Mouse (Mus musculus): ENCODE results near the gene Tdp1. TPM values are rescaled to one million over a fixed set of nuclear protein-coding genes. Genes with fewer than 3 reads are reported as not detected.
A peak's percentile ranks its signal among the peaks of the same experiment; 100 is the strongest.
"Not testable (repeated sequence)": the region's sequence is repeated elsewhere in the genome, so short reads cannot be mapped to it uniquely, and the experiment has no call there.

The Tdp1 gene
- total RNA-seq, 4 experiments from 2014 or later: 2.2 to 4.1 (median 3.2) TPM

- no peak for DNase-seq (ENCODE audit: low spot score in 2 of 2)
Measured at GRCm38 (mm10) chr12:99958068-99959060, 74.0 kb downstream of the Tdp1 start.

- no peak for DNase-seq (ENCODE audit: low spot score in 2 of 2)
Measured at GRCm38 (mm10) chr12:99959291-99959690, 75.0 kb downstream of the Tdp1 start.

DNA sequence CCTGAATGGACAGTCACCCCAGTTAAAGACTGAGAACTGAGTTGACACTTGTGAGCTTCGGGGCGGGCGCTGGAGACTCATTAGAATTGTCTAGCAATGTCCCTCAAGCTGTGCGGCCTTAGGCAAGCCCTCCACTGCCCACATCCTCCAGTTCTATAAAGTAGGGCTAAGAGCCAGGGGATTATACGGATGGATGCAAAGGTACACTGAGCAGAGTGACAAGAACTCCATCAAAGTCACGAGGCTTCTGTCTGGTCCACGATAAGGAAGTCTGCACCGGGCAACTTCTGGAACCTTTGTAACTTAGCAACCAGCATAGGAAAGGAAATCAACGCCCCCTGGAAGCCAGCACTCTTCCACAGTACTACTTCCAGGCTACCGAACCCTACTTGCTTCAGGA, 75.6 kb downstream of the Tdp1 start:
- DNase-seq (ENCODE audit: low spot score in 2 of 2): no peak

DNA sequence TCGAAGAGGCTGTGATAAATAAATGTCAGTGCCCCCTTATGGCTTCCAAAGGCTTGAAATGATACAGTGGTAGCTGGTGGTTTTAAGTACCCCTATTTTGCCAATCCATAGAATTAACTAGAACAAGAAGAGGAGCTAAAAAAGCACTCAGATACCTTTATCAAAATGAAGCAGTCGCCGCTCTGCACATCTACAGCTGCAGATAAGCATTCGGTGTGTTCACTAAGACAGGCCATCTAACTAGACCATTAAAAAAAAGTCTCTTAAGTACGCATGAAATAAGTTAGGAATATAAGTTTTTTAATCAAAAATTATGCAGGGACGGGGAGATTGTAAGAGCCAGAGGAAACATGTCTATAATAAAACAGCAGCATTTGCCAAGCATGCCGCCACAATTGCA, 76.4 kb downstream of the Tdp1 start:
- DNase-seq (ENCODE audit: low spot score in 2 of 2): no peak

DNA sequence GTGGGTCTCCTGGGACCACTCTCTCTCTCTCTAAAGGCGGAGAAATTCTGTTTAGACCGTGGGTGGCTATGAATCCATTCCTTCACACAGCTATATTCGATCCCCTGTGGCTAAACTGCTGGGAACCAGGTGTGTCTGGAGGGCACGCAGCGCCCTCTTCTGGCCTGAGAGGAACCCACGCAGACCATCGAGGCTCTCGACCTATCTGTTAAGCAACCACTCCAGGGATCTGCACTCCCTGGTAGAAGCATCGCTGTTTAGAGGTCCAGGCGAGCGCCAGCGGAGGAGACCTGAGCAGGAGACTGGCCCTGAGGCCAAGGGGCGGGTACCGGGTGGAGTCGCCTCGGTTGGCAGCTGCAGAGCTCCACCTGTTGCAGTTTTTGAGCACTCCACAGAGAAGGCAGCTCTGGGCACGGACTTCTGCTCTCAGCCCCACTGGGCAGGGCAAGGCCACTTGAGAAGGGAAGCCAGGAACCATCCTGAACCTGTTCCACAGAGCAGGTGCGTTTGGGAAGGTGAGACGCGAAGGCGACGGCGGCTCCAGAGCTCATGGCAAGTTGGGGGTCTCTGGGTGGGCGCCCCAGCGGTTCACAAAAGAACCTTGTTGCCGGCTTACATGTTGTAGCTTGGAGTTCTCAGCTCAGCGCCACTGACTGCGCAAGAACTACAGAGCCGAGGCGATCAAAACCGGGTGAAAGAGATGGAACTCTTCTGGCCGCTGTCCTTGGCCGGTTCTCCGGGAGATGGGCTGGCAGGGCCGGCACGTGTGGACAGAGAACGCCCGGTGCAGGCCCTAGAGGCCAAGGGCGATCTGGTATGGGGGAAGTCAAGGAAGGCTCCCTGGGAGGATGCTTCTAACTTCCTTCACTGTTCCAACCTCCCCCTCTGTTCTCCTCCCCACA, 80.2 kb downstream of the Tdp1 start, which contains the start of gene Kcnk13:
Kcnk13 (plus strand) TSS at position 199 of the 902 bp plus-strand sequence.
- peak; percentile 23 to 41 for DNase-seq (ENCODE audit: low spot score in 2 of 2)

DNA sequence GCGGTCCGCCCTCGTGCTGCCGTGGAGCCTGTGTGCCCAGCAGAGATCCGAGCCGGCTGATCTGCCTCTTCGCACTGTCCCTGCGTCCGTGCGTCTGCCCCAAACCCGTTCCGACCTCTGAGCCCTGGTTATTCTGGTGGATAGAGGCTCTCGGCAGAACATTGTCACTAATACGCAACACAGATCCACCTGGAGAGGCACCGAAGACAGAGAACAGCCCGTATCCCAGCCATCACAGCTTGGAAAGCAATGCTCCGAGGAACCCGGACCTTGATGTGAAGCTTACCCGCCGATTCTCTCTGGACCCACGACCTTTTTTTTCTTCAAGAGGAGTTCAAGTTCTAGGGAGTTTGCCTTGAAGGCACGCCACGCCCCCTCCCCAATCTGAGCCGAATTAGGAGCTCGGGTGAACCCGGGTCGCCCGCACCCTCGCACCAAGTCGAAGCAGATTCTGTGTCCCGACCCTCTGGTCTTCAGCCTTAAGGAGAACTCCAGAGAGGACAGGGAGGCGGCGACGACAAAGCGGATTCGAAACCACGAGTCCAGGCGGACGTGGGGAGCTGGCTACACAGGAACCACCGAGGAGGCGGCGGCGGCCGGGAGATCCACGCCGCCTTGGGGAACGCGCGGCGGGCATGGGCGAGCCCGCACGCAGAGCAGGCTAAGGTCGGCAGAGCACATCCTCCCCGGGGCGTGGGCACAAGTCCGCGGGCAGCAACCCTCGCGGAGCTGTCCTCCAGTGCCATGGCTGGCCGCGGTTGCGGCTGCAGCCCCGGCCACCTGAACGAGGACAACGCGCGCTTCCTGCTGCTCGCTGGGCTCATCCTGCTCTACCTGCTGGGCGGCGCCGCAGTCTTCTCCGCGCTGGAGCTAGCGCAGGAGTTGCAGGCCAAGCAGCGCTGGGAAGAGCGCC, 81.1 kb downstream of the Tdp1 start:
- no peak for DNase-seq (ENCODE audit: low spot score in 2 of 2)

DNA sequence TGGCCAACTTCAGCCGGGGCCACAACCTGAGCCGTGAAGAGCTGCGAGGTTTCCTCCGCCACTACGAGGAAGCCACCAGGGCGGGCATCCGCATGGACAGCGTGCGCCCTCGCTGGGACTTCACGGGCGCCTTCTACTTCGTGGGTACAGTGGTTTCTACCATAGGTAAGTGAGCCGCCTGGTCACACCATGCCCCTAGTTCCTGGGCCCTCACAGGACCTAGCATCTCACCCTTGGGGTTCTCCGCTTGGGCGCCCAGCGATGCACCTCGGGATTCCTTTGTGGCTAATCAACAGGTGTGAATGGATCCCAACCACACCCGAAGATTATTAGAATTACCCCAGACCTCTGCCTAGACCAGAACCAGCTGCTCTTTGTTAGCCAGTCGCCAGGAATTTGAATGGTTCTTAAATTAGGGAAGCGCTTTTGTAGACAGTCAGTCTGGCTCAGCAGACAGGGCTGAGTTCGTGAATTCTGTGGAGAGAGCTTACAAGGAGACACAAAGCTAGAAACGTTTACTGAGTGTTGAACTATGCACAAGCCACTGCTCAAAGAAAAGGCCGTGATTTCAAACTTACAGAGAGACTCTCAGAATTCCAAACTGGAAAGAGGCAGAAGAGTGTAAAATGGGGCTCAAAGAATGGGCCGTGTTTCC, 81.9 kb downstream of the Tdp1 start:
- DNase-seq (ENCODE audit: low spot score in 2 of 2): no peak

DNA sequence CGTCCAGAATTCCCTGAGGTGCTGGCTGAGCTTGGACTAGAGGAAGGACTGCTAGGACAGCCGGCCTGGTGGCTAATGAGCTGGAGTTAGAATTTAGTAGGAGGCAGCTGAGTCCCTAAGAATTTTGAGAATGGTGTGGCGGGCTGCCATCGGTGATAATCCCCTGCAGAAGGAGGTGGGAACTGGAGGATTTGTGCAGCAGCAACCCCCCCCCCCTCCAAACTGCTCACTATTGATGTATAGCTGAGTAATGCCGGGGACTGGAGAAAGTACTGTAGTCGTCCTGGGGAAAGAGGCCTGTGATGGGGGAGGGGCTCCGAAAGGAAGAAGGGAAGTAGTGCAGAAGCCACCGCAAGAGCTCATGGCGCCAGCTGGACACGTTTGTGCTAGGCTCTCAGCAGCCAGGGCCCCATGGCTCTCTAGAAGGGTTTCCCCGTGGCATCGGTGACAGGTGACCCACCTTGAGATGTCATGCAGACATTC, 82.6 kb downstream of the Tdp1 start:
- no peak for DNase-seq (ENCODE audit: low spot score in 2 of 2)

GRCm38 (mm10) chr12:99969906-99970305, 85.6 kb downstream of the Tdp1 start:
- DNase-seq (ENCODE audit: low spot score in 2 of 2): no peak

DNA sequence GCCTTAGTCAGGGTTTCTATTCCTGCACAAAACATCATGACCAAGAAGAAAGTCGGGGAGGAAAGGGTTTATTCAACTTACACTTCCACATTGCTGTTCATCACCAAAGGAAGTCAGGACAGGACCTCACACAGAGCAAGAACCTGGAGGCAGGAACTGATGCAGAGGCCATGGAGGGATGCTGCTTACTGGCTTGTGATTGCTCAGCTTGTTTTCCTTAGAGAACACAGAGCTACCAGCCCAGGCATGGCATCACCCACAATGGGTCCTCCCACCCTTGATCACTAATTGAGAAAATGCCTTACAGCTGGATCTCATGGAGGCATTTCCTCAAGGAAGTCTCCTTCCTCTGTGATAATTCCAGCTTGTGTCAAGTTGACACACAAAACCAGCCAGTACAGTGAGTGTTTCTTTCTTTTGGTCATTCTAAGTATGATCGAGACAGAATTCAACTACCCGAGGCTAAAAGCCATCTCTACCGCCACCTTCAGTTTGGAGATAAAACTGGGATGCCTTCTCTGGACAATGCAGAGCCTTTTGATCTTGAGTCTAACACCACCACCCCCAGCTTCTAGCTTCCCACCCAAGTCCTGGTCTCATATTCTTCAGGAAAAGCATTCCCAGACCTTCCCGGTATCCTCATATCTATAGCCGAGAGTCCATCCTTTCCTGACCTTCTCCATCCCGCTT, 87.0 kb downstream of the Tdp1 start:
- DNase-seq (ENCODE audit: low spot score in 2 of 2): not testable (repeated sequence)

DNA sequence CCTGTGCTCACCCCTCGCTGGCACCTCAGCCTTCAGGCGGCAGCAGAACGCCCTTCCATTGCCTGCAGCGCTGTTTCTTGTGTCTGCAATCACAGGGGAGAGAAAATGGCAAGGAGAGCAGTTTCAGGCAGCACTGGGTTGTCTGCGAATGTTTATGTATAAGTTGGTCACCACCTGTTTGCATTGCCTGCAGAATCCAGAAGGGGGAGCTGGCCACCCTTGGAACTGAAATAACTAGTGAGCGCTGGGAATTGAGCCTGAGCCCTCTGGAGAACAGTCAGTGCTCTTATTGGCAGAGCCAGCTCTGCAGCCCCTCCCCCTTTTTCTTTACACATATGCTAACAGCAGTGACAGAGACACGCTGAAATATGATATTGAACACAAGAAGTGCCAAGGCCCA, 88.5 kb downstream of the Tdp1 start:
- DNase-seq (ENCODE audit: low spot score in 2 of 2): no peak

GRCm38 (mm10) chr12:99973659-99974058, 89.3 kb downstream of the Tdp1 start:
- no peak for DNase-seq (ENCODE audit: low spot score in 2 of 2)

DNA sequence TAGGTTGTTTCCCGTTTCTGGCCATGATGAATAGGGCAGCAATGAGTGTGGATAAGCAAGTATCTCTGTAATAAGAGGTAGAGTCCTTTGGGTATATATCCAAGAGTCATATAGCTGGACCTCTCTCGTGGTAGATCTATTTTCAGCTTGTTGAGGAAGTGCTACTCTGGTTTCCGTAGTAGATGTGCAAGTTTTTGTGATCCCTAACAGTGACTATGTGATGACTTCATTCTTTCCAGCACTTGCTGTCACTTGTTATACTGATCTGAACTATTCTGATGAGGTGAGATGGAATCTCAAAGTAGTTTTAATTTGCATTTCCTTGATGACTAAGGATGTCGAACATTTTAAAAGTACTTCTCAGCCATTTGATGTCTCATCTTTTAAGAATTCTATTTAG, 95.2 kb downstream of the Tdp1 start:
- no peak for DNase-seq (ENCODE audit: low spot score in 2 of 2)

DNA sequence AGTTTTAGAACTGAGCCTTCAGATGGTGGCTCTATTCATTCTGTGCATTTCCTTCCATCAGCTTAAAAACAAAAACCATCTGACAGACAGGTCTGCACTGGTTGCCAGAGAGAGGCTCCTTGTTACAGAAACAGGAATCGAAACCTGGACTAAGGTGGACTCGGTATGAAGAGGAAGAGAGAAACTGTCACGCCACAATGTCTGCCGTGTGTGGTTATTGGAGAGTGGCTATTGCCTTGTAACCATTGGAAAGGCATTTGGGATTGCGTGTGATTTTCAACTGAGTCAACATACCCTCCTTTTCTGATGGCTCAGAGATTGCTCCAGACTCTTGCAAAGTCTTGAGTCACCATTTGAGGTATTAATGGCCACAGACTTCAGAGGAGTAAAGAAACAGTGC, 102.5 kb downstream of the Tdp1 start:
- no peak for DNase-seq (ENCODE audit: low spot score in 2 of 2)

DNA sequence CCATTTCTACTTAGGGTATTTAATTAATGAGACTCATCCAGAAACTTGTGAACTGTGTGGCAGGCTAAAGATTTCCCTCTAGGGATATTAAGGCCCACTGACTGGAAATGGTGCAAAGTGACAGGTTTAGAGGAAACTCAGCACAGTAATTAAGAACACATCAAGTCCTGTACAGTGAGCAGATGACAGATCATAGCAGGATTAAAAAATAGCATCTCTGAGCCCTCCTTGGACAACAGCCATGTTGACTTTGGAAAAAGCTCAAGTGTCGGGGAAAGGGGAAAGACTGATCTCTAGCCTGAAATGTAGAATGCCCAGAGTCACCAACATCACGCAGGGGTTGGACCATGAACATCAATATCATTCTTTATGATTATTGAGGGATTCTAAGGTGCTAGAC, 103.8 kb downstream of the Tdp1 start:
- DNase-seq (ENCODE audit: low spot score in 2 of 2): no peak

GRCm38 (mm10) chr12:99992362-99992862, 108.1 kb downstream of the Tdp1 start:
- DNase-seq (ENCODE audit: low spot score in 2 of 2): no peak

DNA sequence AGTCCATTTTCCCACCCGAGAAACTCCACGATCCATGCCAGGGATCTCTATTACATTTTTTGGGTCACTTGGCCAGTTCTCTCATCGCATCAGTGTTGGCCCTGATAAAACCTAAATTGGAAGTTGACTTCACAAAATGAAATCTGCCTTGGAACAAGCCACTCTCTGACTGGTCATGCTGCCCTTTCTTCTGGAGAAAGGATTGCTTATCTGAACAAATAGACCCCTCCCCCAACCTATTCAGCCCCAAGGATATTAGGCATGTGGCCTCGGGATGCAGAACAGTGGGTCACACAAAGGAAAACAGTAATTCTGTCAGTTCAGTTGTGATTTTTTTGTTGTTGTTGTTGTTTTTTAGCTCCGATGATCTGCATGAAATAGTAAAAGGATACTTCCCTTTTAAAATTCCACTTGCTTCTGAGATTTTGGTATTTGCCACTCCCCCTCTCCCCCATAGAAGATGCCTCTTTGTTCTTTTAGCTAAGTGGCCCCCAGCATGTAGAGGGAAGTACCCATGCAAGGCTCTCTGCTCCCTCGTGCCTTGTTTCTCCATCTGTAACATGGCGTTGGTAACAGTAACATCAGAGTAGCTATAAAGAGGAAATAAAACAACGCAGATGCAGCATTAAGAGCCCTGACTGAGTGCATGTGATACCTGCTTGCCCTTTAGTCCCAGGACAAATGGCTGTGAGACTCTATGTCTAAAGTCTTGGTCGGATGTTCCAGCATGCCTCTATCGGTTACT, 109.0 kb downstream of the Tdp1 start:
- no peak for DNase-seq (ENCODE audit: low spot score in 2 of 2)

DNA sequence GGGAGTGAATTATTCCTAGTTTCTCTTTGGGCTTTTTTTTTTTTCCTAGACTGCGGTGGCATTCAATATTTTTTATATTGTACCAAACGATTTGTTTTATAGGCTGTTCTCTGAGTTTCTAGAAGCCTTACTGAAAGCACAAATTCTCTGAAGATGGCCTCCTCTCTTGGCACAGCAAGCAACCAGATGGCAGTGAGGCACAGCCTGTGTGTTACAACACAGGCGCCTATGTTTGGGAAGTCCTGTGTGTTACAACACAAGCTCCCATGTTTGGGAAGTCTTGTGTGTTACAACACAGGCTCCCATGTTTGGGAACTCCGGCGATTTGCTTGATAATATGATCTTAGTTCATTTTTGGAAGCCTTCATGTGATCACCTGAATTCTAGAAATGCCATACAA, 111.6 kb downstream of the Tdp1 start:
- no peak for DNase-seq (ENCODE audit: low spot score in 2 of 2)

GRCm38 (mm10) chr12:99999726-100000125, 115.4 kb downstream of the Tdp1 start:
- DNase-seq (ENCODE audit: low spot score in 2 of 2): no peak

Measured in gastrocnemius, adult 8-10 months (tissue).